Mouse (Mus musculus) heart, embryonic 10.5 days (tissue): ENCODE measurements around the gene Rnf121. TPM values are rescaled to one million over a fixed set of nuclear protein-coding genes. Genes with fewer than 3 reads are reported as not detected.
"Not testable (repeated sequence)": the region's sequence is repeated elsewhere in the genome, so short reads cannot be mapped to it uniquely, and the experiment has no call there.

ENCODE experiments used
- DNase-seq: peaks from one replicate; pipeline ENCODE4 v3.0.0-alpha.2; 2017; ENCODE audit warnings: low spot score
- H3K27ac ChIP-seq: fragments of 300-500 bp; sonication (generic); 2 replicates; pipeline ENCODE4 v1.5.1; 2016; ENCODE audit warnings: mild to moderate bottlenecking
- H3K27me3 ChIP-seq: fragments of 300-500 bp; sonication (generic); 2 replicates; pipeline ENCODE4 v1.6.1; 2016; ENCODE audit warnings: mild to moderate bottlenecking; ENCODE audit not compliant: poor library complexity, insufficient read depth, severe bottlenecking
- H3K36me3 ChIP-seq: fragments of 300-500 bp; sonication (generic); 2 replicates; pipeline ENCODE4 v1.6.1; 2016; ENCODE audit warnings: mild to moderate bottlenecking, moderate library complexity
- H3K4me1 ChIP-seq: fragments of 300-500 bp; sonication (generic); 2 replicates; pipeline ENCODE4 v1.6.1; 2016; ENCODE audit warnings: mild to moderate bottlenecking
- H3K4me3 ChIP-seq: fragments of 300-500 bp; sonication (generic); 2 replicates; pipeline ENCODE4 v1.5.1; 2016; ENCODE audit warnings: mild to moderate bottlenecking, moderate library complexity
- H3K9me3 ChIP-seq: fragments of 300-500 bp; sonication (generic); 2 replicates; pipeline ENCODE4 v1.6.1; 2016; ENCODE audit warnings: mild to moderate bottlenecking, moderate library complexity
- WGBS: fragments of 180-500 bp; shearing (Covaris S2); methylation state at CpG from one replicate; pipeline ENCODE4 v1.1.7; 2016; 5-methylcytosine and 5-hydroxymethylcytosine counted together
- polyA plus RNA-seq: library from polyadenylated mRNA; unstranded; fragments of >200 nt; fragmentation: Nextera tagmentation; extraction: Ambion mirVana; gene quantifications from 2 replicates; pipeline ENCODE4 v1.2.1, GENCODE M21; 2016

Gene Rnf121
- polyA plus RNA-seq, 1 experiment from 2014 or later, result 28.2 TPM

GRCm38 (mm10) chr7:102048524-102048923, 16.7 kb downstream of the Rnf121 start:
- not testable (repeated sequence) for H3K27me3 ChIP-seq, H3K27ac ChIP-seq, H3K9me3 ChIP-seq, DNase-seq, H3K4me3 ChIP-seq, H3K4me1 ChIP-seq
- peaks cover 27% of the 10 kb centered on the region; the same call in 1 of the 2 replicates for H3K36me3 ChIP-seq

- DNase-seq, result no peak
- Histone ChIP-seq H3K27me3 (no peaks in the 10 kb centered on the region), H3K27ac (no peak overlapping the region), H3K36me3 (peaks cover 60% of the 10 kb centered on the region), H3K4me1 (no peaks in the 10 kb centered on the region), H3K4me3 (no peak overlapping the region), H3K9me3 (no peaks in the 10 kb centered on the region)
- WGBS, result 83% methylated on average over 2 of the region's 2 CpGs
Measured at GRCm38 (mm10) chr7:102042314-102042713, 23.0 kb downstream of the Rnf121 start.

- H3K9me3 ChIP-seq, result no peaks in the 10 kb centered on the region
- H3K36me3 ChIP-seq, result peaks cover 95% of the 10 kb centered on the region
- no peak overlapping the region for H3K27ac ChIP-seq
- H3K27me3 ChIP-seq, result no peaks in the 10 kb centered on the region
- no peak for DNase-seq
- H3K4me1 ChIP-seq, result no peaks in the 10 kb centered on the region
- 90% methylated on average over 3 of the region's 3 CpGs for WGBS
- H3K4me3 ChIP-seq, result no peak overlapping the region
Measured at GRCm38 (mm10) chr7:102037318-102037717, 28.0 kb downstream of the Rnf121 start.

- no peaks in the 10 kb centered on the region for H3K27me3 ChIP-seq
- no peak overlapping the region for H3K4me3 ChIP-seq
- no peaks in the 10 kb centered on the region for H3K4me1 ChIP-seq
- H3K36me3 ChIP-seq, result peaks cover 98% of the 10 kb centered on the region
- no peak for DNase-seq
- WGBS, result 82% methylated on average over 2 of the region's 2 CpGs
- no peak overlapping the region for H3K27ac ChIP-seq
- no peaks in the 10 kb centered on the region for H3K9me3 ChIP-seq
Measured at GRCm38 (mm10) chr7:102035534-102035933, 29.7 kb downstream of the Rnf121 start.

GRCm38 (mm10) chr7:102034904-102035303, 30.4 kb downstream of the Rnf121 start:
- peaks cover 98% of the 10 kb centered on the region for H3K36me3 ChIP-seq
- no peak for DNase-seq
- WGBS, result 96% methylated on average over 1 of the region's 1 CpGs

GRCm38 (mm10) chr7:102025187-102026119, 39.8 kb downstream of the Rnf121 start:
- Histone ChIP-seq H3K4me3 (no peak overlapping the region), H3K27ac (no peak overlapping the region), H3K9me3 (no peaks in the 10 kb centered on the region), H3K36me3 (peaks cover 82% of the 10 kb centered on the region), H3K4me1 (no peaks in the 10 kb centered on the region), H3K27me3 (no peaks in the 10 kb centered on the region)
- no peak for DNase-seq
- 81% methylated on average over 2 of the region's 2 CpGs for WGBS

More at GRCm38 (mm10) chr7:102034904-102035303, 30.4 kb downstream of the Rnf121 start:
- Histone ChIP-seq H3K9me3 (no peaks in the 10 kb centered on the region), H3K4me1 (no peaks in the 10 kb centered on the region), H3K4me3 (no peak overlapping the region), H3K27ac (no peak overlapping the region), H3K27me3 (no peaks in the 10 kb centered on the region)

GRCm38 (mm10) chr7:102023821-102024220, 41.4 kb downstream of the Rnf121 start:
- H3K27ac ChIP-seq, result no peak overlapping the region
- H3K27me3 ChIP-seq, result no peaks in the 10 kb centered on the region
- H3K36me3 ChIP-seq, result peaks cover 86% of the 10 kb centered on the region
- DNase-seq, result no peak
- no peak overlapping the region for H3K4me3 ChIP-seq
- 96% methylated on average over 9 of the region's 9 CpGs for WGBS
- H3K4me1 ChIP-seq, result no peaks in the 10 kb centered on the region
- H3K9me3 ChIP-seq, result no peaks in the 10 kb centered on the region

GRCm38 (mm10) chr7:102020934-102021333, 44.3 kb downstream of the Rnf121 start:
- not testable (repeated sequence) for H3K9me3 ChIP-seq, H3K27ac ChIP-seq, H3K4me3 ChIP-seq, H3K4me1 ChIP-seq, DNase-seq, H3K27me3 ChIP-seq
- WGBS, result 86% methylated on average over 2 of the region's 2 CpGs
- H3K36me3 ChIP-seq, result peaks cover 94% of the 10 kb centered on the region

- no peak overlapping the region for H3K27ac ChIP-seq
- H3K27me3 ChIP-seq, result no peaks in the 10 kb centered on the region
- H3K36me3 ChIP-seq, result peaks cover 96% of the 10 kb centered on the region
- no peaks in the 10 kb centered on the region for H3K4me1 ChIP-seq
- no peak for DNase-seq
- H3K9me3 ChIP-seq, result no peaks in the 10 kb centered on the region
- 64% methylated on average over 3 of the region's 3 CpGs for WGBS
- no peak overlapping the region for H3K4me3 ChIP-seq
Measured at GRCm38 (mm10) chr7:102019362-102019761, 45.9 kb downstream of the Rnf121 start.

GRCm38 (mm10) chr7:102018590-102018989, 46.7 kb downstream of the Rnf121 start, which contains the start of gene Il18bp:
Il18bp (minus strand) TSS chr7:102018690.
- DNase-seq, result no peak
- 87% methylated on average over 3 of the region's 3 CpGs for WGBS
- peaks cover 96% of the 10 kb centered on the region for H3K36me3 ChIP-seq
- no peak within 1 kb of the TSS for H3K27ac ChIP-seq
- no peaks in the 10 kb centered on the region for H3K4me1 ChIP-seq
- H3K9me3 ChIP-seq, result no peaks in the 10 kb centered on the region
- H3K4me3 ChIP-seq, result no peak within 1 kb of the TSS
- no peaks in the 10 kb centered on the region for H3K27me3 ChIP-seq

- Histone ChIP-seq H3K4me3 (no peak overlapping the region), H3K4me1 (no peaks in the 10 kb centered on the region), H3K9me3 (no peaks in the 10 kb centered on the region), H3K27ac (no peak overlapping the region), H3K36me3 (peaks cover 96% of the 10 kb centered on the region), H3K27me3 (no peaks in the 10 kb centered on the region)
- DNase-seq, result no peak
- 80% methylated on average over 7 of the region's 7 CpGs for WGBS
Measured at GRCm38 (mm10) chr7:102018034-102018433, 47.2 kb downstream of the Rnf121 start.

GRCm38 (mm10) chr7:102017452-102017851, 47.8 kb downstream of the Rnf121 start:
- H3K36me3 ChIP-seq, result peaks cover 96% of the 10 kb centered on the region
- no peak overlapping the region for H3K4me3 ChIP-seq
- 85% methylated on average over 5 of the region's 5 CpGs for whole genome bisulfite sequencing
- no peaks in the 10 kb centered on the region for H3K4me1 ChIP-seq
- no peaks in the 10 kb centered on the region for H3K27me3 ChIP-seq
- no peak overlapping the region for H3K27ac ChIP-seq
- DNase-seq, result no peak
- H3K9me3 ChIP-seq, result no peaks in the 10 kb centered on the region

- no peak for DNase-seq
- Histone ChIP-seq H3K27ac (no peak overlapping the region), H3K9me3 (no peaks in the 10 kb centered on the region), H3K27me3 (no peaks in the 10 kb centered on the region), H3K36me3 (peaks cover 96% of the 10 kb centered on the region), H3K4me3 (no peak overlapping the region), H3K4me1 (no peaks in the 10 kb centered on the region)
- 79% methylated on average over 4 of the region's 4 CpGs for WGBS
Measured at GRCm38 (mm10) chr7:102016936-102017335, 48.3 kb downstream of the Rnf121 start.
